Mouse (Mus musculus) heart, postnatal 10 days (tissue): Measurements from ENCODE around the gene Qsox2. TPM values are rescaled to one million over a fixed set of nuclear protein-coding genes. Genes with fewer than 3 reads are reported as not detected.

Source experiments
- DNase-seq, 2 experiments: peaks; one replicate each; pipeline ENCODE4 v3.0.0; 2021
- intact Hi-C: fragments of 180-260 bp; cut with DNase I; formaldehyde crosslinking; loops from one replicate; pipeline ENCODE4 v1.15.1; 2025
- total RNA-seq, 2 experiments: library from RNA; stranded (reverse); gene quantifications; 2 replicates each; pipeline ENCODE4 v1.2.3; 2021

Qsox2 gene
- total RNA-seq, 2 experiments from 2014 or later, result 11.8 to 12.8 TPM

DNA sequence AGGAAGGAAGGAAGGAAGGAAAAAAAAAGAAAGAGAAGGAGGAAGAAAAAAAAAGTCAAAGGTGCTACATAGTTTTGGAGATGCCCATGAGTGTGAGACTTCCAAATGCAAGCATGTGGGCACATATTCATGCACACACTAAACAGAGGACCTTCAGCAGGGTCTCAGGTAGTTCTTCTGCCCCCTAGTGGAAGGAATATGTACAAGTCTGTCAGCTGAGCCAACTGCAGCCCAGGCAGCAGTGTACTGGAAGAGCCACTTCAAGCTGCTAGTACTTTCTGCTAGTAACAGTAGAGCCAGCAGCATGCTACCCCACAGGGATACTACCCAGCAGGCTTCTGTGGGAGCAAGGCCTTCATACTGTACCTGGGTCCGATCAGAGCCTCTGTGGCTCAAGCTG lies 9.5 kb downstream of the Qsox2 start:
- peak; percentile 61 to 66 for DNase-seq

GRCm38 (mm10) chr2:26225242-26225641 lies 12.1 kb downstream of the Qsox2 start:
- intact Hi-C loops, result no loop called here
- DNase-seq, result no peak

More for the DNA sequence above, 9.5 kb downstream of the Qsox2 start:
- intact Hi-C loops, result loop anchor here (1.0 to 2.0 kb wide), 3 partner anchors 45 to 74 kb away; no protein-coding TSS in a partner anchor

- intact Hi-C loops, result no loop called here
- DNase-seq, result no peak
These were observed 13.4 kb downstream of the Qsox2 start for GRCm38 (mm10) chr2:26223961-26224360.

DNA sequence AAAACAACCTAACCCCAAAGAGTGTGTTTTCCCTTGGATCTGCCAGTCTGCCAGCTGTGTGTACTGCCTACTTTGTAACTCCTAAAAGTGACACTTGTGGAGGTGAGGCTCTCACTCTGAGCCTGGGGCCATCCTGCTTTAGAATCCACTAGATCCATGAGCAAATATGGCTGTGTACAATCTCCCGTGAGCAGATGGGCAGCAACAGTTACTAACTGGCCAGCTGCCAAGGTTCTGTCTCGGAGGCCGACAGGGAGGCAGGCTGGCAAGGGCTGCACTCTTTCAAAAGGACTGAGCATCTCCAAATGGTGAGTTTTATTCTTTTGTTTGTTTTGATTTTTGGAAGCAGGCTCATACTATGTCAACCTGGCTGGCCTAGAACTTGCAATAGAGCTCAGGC lies 22.8 kb downstream of the Qsox2 start:
- intact Hi-C loops, result no loop called here
- no peak for DNase-seq

- DNase-seq, result no peak
- intact Hi-C loops, result no loop called here
These were observed 27.8 kb downstream of the Qsox2 start for GRCm38 (mm10) chr2:26209566-26209965.

- intact Hi-C loops, result no loop called here
These were observed 29.1 kb downstream of the Qsox2 start, which contains the start of gene Lhx3 for GRCm38 (mm10) chr2:26208126-26208789. TSS of gene Lhx3 (minus strand) at chr2:26208289.

GRCm38 (mm10) chr2:26207559-26207958 lies 29.8 kb downstream of the Qsox2 start:
- intact Hi-C loops, result no loop called here
- no peak for DNase-seq

More at GRCm38 (mm10) chr2:26208126-26208789, 29.1 kb downstream of the Qsox2 start, which contains the start of gene Lhx3:
- peak; percentile 92 to 95 for DNase-seq

- intact Hi-C loops, result no loop called here
- no peak for DNase-seq
These were observed 31.6 kb downstream of the Qsox2 start for GRCm38 (mm10) chr2:26205761-26206160.

DNA sequence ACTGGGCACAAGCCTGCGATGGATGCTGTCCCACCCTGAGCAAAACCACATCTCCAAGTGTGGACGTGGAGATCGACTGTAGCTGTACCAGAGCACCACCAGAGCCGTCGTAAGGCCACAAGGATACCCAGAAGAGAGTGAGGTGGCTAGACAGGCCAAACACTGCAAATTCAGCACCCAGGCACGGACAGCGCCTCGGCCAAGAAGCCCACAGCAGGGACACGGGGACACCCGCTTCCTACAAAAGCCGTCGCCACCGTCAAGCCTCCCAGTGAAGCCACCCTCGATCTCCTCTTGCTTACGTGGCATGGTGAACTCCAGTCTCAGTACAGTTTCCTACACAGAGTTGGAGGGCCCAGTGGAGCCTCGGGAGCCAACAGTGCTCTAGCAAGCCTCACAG lies 32.2 kb downstream of the Qsox2 start:
- DNase-seq, result peak; percentile 59 to 65

GRCm38 (mm10) chr2:26202849-26203475 lies 34.4 kb downstream of the Qsox2 start:
- intact Hi-C loops, result no loop called here
- DNase-seq, result no peak

More for the DNA sequence above, 32.2 kb downstream of the Qsox2 start:
- intact Hi-C loops, result no loop called here

GRCm38 (mm10) chr2:26201926-26202848 lies 35.1 kb downstream of the Qsox2 start:
- no peak for DNase-seq
- intact Hi-C loops, result no loop called here

DNA sequence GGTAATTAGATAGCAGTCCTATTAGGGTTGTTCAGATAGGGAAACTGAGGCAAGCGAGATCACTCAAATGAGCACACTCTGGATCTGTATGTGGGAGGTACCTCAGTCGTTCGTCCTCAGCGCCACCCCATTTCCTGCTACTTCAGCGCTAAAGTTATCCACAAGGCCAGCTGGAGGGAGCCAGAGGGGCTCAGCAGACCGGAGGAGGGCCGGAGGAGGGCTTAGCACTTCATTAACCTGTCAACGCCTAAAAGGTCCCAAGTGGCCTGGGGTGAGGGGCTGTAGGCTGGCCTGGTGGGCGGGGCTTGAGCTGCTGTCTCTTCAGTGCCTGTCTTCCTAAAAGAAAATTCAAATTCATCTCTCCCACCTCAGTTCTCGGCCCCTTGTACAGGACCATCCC lies 38.8 kb downstream of the Qsox2 start:
- no peak for DNase-seq
- intact Hi-C loops, result no loop called here

DNA sequence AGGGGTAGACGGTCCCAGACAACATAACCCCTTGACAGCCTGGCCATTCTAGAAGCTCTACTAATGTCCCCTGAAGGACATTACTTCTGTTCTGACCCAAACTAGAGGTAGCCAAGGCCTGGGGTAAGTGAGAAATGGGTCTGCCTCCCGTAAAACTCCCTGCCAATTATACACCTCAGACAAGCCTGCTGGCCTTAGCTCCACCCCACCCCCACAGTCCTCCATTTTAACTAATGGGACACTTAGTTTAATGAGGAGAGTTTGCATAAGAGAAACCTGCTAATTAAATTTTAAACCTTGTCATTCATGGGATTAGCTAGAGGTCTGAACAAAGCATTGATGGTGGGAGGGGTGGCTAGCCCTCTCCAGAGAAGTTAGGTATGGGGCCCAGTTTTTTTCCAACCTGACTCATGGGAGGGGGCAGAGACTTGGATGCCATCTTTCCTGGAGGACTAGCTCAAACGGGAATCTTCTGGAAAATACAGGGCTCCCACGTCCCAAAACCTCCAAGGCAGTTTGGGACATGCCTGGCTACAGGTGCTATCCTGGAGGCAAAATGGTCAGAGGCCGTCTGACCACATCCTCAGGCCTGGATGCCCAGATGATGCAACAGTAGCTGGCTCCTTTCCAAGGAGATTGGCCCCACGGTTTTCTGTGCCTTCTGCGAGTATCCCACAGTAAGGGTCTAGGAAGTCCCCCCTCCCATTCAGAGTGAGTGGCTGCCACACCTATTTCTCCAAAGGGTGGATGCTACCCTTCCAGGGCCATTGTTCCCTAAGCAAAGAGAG lies 42.6 kb downstream of the Qsox2 start:
- no peak for DNase-seq
- intact Hi-C loops, result no loop called here

DNA sequence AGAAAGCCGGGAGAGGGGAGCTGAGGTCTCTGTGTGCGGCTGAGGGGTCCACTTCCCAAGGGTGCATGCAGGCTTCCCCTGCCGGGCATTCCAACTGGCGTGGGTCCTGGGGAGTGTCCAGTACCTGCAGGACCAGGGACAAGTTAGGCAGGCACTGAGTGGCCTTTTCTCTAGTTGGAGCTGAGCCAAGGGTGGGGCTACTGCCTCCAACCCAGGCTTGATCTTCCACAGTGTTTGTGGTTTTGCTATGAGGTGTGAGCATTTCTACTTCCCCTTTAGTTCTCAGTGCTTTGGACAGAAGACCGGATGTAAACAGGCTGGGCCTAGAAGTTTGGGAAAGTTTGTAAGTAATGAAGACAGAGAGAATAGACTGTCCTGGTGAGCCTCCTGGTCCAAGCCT lies 48.8 kb downstream of the Qsox2 start:
- peak; percentile 43 to 61 for DNase-seq
- intact Hi-C loops, result no loop called here

GRCm38 (mm10) chr2:26184352-26184751 lies 53.0 kb downstream of the Qsox2 start:
- intact Hi-C loops, result no loop called here
- DNase-seq, result no peak

DNA sequence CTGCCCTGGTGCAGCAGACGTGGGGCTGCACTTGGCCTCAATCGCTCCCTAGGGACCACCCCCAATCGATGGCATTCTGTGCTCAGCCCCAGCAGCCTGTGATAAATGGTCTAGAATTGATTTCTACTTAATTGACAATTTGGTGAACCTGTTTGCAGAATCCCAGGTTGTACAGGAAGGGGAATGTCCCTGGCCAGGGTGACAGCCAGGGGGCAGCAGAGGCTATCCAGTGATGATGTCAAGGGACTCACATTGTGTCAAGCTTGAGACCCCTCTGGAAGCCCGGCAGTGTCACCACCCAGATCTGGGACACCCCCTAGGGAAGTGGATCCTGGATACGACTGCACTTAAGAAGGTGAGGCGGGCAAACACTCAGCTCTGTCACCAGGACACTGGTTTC lies 54.7 kb downstream of the Qsox2 start:
- peak; percentile 55 to 70 for DNase-seq
- intact Hi-C loops, result loop anchor here (1.0 to 2.0 kb wide), 2 partner anchors 44 to 91 kb away; no protein-coding TSS in a partner anchor

DNA sequence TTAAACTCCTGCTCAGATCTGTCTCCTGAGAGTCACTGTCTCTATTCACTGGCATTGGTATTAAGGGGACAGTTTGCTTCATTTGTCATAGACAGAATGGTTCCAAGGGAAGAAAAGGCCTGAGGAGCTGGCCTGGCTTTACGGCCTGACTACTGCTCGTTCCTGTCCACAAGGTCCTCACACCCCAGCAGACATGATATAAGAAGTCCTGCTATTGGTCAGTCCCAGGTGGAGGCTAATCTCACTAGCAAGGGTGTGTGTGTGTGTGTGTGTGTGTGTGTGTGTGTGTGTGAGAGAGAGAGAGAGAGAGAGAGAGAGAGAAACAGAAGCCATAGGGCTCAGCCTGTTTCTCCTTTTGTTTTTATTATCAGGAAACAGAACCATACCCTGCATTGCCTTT lies 60.1 kb downstream of the Qsox2 start:
- intact Hi-C loops, result no loop called here
- DNase-seq, result no peak

GRCm38 (mm10) chr2:26176731-26177130 lies 60.6 kb downstream of the Qsox2 start:
- intact Hi-C loops, result no loop called here
- DNase-seq, result no peak

GRCm38 (mm10) chr2:26175191-26175590 lies 62.1 kb downstream of the Qsox2 start:
- DNase-seq, result no peak
- intact Hi-C loops, result no loop called here

- intact Hi-C loops, result no loop called here
- no peak for DNase-seq
These were observed 65.2 kb downstream of the Qsox2 start for GRCm38 (mm10) chr2:26172166-26172565.
